Mouse (Mus musculus): Measurements from ENCODE around the gene Vmn1r18. TPM values are rescaled to one million over a fixed set of nuclear protein-coding genes. Genes with fewer than 3 reads are reported as not detected.
"Not testable (repeated sequence)": the region's sequence is repeated elsewhere in the genome, so short reads cannot be mapped to it uniquely, and the experiment has no call there.

Vmn1r18 gene
- polyA plus RNA-seq (2015; fragmentation: Nextera tagmentation; extraction: Ambion mirVana): not detected in 2 replicates

DNA sequence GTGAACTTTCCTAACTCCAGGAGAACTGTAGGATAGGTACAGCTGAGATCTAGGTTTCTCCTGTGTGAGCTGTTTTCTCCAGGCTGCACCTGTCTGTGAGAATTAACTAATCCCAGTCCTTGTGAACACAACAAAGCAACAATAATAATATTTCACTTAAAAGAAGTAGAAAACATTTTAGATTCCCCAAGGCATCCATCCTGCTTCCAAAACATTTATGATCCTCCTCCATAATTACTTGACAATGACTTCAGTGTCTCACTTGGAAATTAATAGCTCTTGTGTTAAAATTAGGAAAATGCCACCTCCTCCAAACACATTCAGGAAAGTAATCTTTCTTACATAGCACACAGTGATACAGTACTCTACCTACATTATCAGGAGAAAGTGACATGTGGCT lies at the start of gene Vmn1r18:
Gene Vmn1r18, minus strand, starts transcription at position 101 of the 400 bp plus-strand sequence.
- Histone ChIP-seq H3K9ac (no peak within 1 kb of the TSS), H3K27ac (no peak within 1 kb of the TSS), H3K4me1 (no peaks in the 10 kb centered on the region), H3K4me3 (no peak within 1 kb of the TSS), H3K36me3 (no peaks in the 10 kb centered on the region), H3K4me2 (no peak within 1 kb of the TSS), H3K9me3 (no peaks in the 10 kb centered on the region), H3K27me3 (no peaks in the 10 kb centered on the region)
- no peak for ATAC-seq (ENCODE audit: insufficient number of reproducible peaks, low FRiP score, low TSS enrichment, low read depth)

DNA sequence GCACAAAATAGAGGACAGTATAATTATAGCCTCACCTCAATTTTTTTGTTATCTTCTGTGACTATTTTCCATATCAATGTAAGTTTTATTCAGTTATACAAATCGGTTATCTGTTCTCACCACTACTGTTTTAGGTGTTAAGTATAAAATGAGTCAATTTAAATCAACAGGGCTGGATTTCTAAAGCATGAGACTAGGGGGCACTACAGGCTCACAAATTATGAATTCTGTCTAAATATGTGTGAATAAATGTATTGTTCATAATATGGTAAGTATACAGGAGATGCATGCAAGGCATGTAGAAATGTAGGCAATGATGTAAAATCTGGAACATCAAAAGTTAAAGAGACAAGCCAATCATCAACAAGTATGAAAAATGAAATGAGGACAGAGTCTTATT lies 35.6 kb upstream of the Vmn1r18 start:
- ATAC-seq (ENCODE audit: insufficient number of reproducible peaks, low FRiP score, low TSS enrichment, low read depth): no peak
- Histone ChIP-seq H3K4me1 (no peaks in the 10 kb centered on the region), H3K4me2 (no peak overlapping the region), H3K9me3 (no peaks in the 10 kb centered on the region), H3K36me3 (no peaks in the 10 kb centered on the region), H3K4me3 (no peak overlapping the region), H3K27ac (no peak overlapping the region), H3K27me3 (no peaks in the 10 kb centered on the region), H3K9ac (no peak overlapping the region)
- WGBS: 81% methylated on average over 1 of the region's 1 CpGs

DNA sequence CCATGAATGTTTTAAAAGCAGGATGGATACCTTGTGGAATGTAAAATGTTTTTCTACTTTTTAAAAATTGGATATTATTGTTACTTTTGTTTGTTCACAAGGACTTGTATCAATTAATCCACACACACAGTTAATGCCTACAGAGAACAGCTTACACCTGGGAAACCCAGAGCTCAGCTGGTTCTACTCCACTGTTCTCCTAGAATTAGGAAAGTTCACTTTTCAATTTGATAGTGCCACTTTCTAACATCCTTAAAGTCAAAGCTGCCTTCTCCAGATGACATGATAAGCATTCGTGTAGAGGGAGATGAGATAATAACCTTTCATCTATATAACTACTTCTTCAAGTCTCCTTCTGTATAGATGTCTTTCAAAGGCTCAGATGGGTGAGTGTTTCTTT lies 33.0 kb upstream of the Vmn1r18 start, which contains the start of gene Vmn1r20:
Gene Vmn1r20, plus strand, starts transcription at position 301 of the 400 bp plus-strand sequence.
- ATAC-seq (ENCODE audit: insufficient number of reproducible peaks, low FRiP score, low TSS enrichment, low read depth): no peak
- H3K4me3 ChIP-seq: no peak within 1 kb of the TSS
- no peak within 1 kb of the TSS for H3K27ac ChIP-seq
- 60% methylated on average over 1 of the region's 1 CpGs for WGBS
- H3K9ac ChIP-seq: no peak within 1 kb of the TSS
- no peaks in the 10 kb centered on the region for H3K4me1 ChIP-seq
- H3K27me3 ChIP-seq: no peaks in the 10 kb centered on the region
- no peak within 1 kb of the TSS for H3K4me2 ChIP-seq
- no peaks in the 10 kb centered on the region for H3K9me3 ChIP-seq
- no peaks in the 10 kb centered on the region for H3K36me3 ChIP-seq

DNA sequence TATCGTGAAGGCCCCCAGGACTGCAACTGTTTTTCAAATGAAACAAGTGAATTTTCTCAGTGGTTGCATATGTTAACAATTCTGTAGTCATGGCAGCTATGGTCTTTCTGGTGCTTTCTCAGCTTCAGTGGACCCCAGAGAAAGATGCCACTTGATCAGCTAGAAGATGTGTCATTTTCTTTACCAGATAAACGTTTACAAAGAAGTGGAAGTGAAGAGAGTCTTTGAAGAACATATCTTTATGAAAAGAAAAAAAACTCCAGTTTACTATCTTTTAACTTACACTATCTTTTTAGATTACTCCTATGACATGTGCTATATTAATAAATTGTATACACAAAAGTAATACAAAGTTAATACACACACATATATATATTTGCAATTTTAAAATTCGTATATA lies 7.9 kb upstream of the Vmn1r18 start, which contains the start of gene Vmn1r19:
Gene Vmn1r19, plus strand, starts transcription at position 301 of the 400 bp plus-strand sequence.
- not testable (repeated sequence) for H3K27me3 ChIP-seq; H3K36me3 ChIP-seq; H3K9ac ChIP-seq; H3K4me3 ChIP-seq; H3K9me3 ChIP-seq; H3K4me2 ChIP-seq; H3K4me1 ChIP-seq; ATAC-seq (ENCODE audit: insufficient number of reproducible peaks, low FRiP score, low TSS enrichment, low read depth); H3K27ac ChIP-seq
- 64% methylated on average over 3 of the region's 3 CpGs for WGBS

DNA sequence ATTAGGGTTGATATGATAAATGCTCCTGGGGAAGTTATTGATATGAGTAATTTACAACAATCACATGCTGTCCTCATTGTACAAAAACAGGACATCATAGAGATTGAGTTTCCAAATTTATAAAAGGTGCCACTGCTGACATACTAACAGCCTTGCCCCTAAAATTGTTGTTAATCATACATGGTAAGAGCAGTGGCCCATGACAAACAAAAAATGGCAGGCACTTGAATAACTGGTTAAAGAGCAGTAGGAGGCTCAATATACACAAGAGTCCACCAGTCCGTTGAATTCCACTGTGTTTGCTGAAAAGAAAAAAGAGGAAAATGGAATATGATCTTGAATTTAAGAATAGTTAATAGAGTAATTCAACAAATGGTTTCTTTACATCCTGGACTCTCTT lies 28.1 kb downstream of the Vmn1r18 start:
- no peaks in the 10 kb centered on the region for H3K36me3 ChIP-seq

DNA sequence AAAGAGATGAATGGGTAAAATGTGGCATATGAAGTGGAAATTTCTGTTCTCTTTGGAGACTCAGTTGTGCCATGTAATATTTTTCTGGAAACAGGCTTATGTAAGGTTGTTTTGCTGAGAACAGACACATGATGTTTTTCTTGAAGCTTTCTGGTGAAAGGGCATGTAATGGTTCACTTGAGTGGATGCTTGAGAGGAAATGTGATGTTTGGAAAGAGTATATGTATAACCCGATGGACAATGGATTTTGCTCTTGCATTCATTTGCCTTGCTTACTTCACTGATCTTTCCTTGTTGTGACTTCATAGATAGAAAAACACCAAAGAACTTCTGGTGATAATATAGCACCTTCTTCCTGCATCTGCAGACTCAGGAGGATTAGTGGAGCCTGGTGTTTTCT lies 29.7 kb downstream of the Vmn1r18 start:
- H3K27me3 ChIP-seq; H3K9me3 ChIP-seq; H3K9ac ChIP-seq; H3K36me3 ChIP-seq; ATAC-seq (ENCODE audit: insufficient number of reproducible peaks, low FRiP score, low TSS enrichment, low read depth); H3K4me2 ChIP-seq; H3K4me3 ChIP-seq; H3K27ac ChIP-seq; H3K4me1 ChIP-seq: not testable (repeated sequence)
- 93% methylated on average over 1 of the region's 1 CpGs for WGBS

More for the DNA sequence above, 28.1 kb downstream of the Vmn1r18 start:
- no peak overlapping the region for H3K4me3 ChIP-seq
- H3K27ac ChIP-seq: no peak overlapping the region
- H3K27me3 ChIP-seq: no peaks in the 10 kb centered on the region
- no peak for ATAC-seq (ENCODE audit: insufficient number of reproducible peaks, low FRiP score, low TSS enrichment, low read depth)
- H3K9me3 ChIP-seq: no peaks in the 10 kb centered on the region
- WGBS: 84% methylated on average over 1 of the region's 1 CpGs
- no peaks in the 10 kb centered on the region for H3K4me1 ChIP-seq
- H3K9ac ChIP-seq: no peak overlapping the region
- H3K4me2 ChIP-seq: no peak overlapping the region

DNA sequence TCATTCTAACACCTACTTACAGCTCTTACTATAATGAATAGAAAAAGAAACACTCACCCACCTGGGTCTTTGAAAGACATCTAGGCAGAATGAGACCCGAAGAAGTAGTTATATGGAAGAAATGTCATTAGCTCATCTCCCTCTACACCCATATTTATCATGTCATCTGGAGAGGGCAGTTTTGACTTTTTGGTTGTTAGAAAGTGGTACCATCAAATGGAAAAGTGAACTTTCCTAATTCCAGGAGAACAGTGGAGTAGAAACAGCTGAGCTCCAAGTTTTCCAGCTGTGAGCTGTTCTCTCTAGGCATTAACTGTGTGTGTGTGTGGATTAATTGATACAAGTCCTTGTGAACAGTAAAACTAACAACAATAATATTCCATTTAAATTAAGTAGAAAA lies 32.0 kb downstream of the Vmn1r18 start, which contains the start of gene Vmn1r17:
Gene Vmn1r17, minus strand, starts transcription at position 101 of the 400 bp plus-strand sequence.
- no peak for ATAC-seq (ENCODE audit: insufficient number of reproducible peaks, low FRiP score, low TSS enrichment, low read depth)
- WGBS: 82% methylated on average over 1 of the region's 1 CpGs
- Histone ChIP-seq H3K27me3 (no peaks in the 10 kb centered on the region), H3K4me2 (no peak within 1 kb of the TSS), H3K27ac (no peak within 1 kb of the TSS), H3K9me3 (no peaks in the 10 kb centered on the region), H3K4me1 (no peaks in the 10 kb centered on the region), H3K36me3 (no peaks in the 10 kb centered on the region), H3K9ac (no peak within 1 kb of the TSS), H3K4me3 (no peak within 1 kb of the TSS)

DNA sequence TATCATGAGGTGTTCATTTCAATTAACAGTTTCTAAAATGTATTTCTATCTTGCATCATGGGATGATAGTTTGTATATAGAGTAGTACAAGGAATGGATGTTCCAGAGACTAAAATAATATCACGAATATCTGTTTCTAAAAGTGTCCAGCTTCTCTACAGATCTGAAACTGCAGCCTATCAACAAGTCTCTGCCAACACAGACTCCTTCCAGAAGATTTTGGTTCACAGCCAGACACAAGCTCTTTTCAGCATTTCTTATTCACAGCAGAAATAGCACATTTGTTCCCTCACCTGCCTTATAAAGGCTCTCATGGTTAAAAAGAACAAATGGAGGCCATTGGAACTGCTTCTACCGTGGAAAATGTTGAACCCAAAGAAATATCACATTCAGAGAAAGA lies 38.7 kb downstream of the Vmn1r18 start:
- H3K4me3 ChIP-seq: no peak overlapping the region
- no peaks in the 10 kb centered on the region for H3K36me3 ChIP-seq
- H3K27ac ChIP-seq: no peak overlapping the region
- no peak overlapping the region for H3K9ac ChIP-seq
- H3K4me2 ChIP-seq: no peak overlapping the region
- H3K9me3 ChIP-seq: no peaks in the 10 kb centered on the region
- no peaks in the 10 kb centered on the region for H3K27me3 ChIP-seq
- H3K4me1 ChIP-seq: no peaks in the 10 kb centered on the region
- WGBS: 70% methylated on average over 2 of the region's 2 CpGs
- ATAC-seq (ENCODE audit: insufficient number of reproducible peaks, low FRiP score, low TSS enrichment, low read depth): no peak

DNA sequence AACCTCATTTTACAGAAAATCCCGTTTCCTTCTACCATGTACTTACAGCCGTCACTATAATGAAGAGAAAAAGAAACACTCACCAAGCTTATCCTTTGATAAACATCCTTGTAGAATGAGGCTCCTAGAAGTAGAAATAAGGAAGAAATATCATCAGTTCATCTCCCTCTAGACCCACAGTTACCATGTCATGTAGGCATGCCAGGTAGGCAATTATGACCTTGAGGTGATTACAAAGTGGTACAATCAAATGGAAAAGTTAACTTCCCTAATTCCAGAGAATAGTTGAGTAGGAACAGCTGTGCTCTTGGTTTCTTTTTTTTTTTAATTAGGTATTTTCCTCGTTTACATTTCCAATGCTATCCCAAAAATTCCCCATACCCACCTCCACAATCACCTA lies 66.2 kb downstream of the Vmn1r18 start, which contains the start of gene Vmn1r16:
Gene Vmn1r16, minus strand, starts transcription at position 101 of the 400 bp plus-strand sequence.
- no peak for ATAC-seq (ENCODE audit: insufficient number of reproducible peaks, low FRiP score, low TSS enrichment, low read depth)
- 74% methylated on average over 3 of the region's 3 CpGs for WGBS
- H3K4me3 ChIP-seq: no peak within 1 kb of the TSS
- H3K36me3 ChIP-seq: no peaks in the 10 kb centered on the region
- no peak within 1 kb of the TSS for H3K9ac ChIP-seq
- H3K27ac ChIP-seq: no peak within 1 kb of the TSS
- H3K4me1 ChIP-seq: no peaks in the 10 kb centered on the region
- H3K9me3 ChIP-seq: no peaks in the 10 kb centered on the region
- no peaks in the 10 kb centered on the region for H3K27me3 ChIP-seq
- no peak within 1 kb of the TSS for H3K4me2 ChIP-seq

Other genes starting within 250 kb of the Vmn1r18 start
- gene Vmn1r12, start 238.9 kb downstream of the Vmn1r18 start, polyA plus RNA-seq (2015; fragmentation: Nextera tagmentation; extraction: Ambion mirVana): not detected in 2 replicates
- gene Vmn1r13, start 192.5 kb downstream of the Vmn1r18 start, polyA plus RNA-seq (2015; fragmentation: Nextera tagmentation; extraction: Ambion mirVana): not detected in 2 replicates
- gene Vmn1r14, start 164.1 kb downstream of the Vmn1r18 start, polyA plus RNA-seq (2015; fragmentation: Nextera tagmentation; extraction: Ambion mirVana): not detected in 2 replicates
- not detected in 2 replicates for gene Vmn1r15, start 137.8 kb downstream of the Vmn1r18 start, polyA plus RNA-seq (2015; fragmentation: Nextera tagmentation; extraction: Ambion mirVana)
- gene Vmn1r16, start 66.3 kb downstream of the Vmn1r18 start, polyA plus RNA-seq (2015; fragmentation: Nextera tagmentation; extraction: Ambion mirVana): not detected in 2 replicates
- gene Vmn1r17, start 32.1 kb downstream of the Vmn1r18 start, polyA plus RNA-seq (2015; fragmentation: Nextera tagmentation; extraction: Ambion mirVana): not detected in 2 replicates
- gene Vmn1r19, start 8.0 kb upstream of the Vmn1r18 start, polyA plus RNA-seq (2015; fragmentation: Nextera tagmentation; extraction: Ambion mirVana): not detected in 2 replicates
- gene Vmn1r20, start 33.1 kb upstream of the Vmn1r18 start, polyA plus RNA-seq (2015; fragmentation: Nextera tagmentation; extraction: Ambion mirVana): not detected in 2 replicates
- gene Ppm1k, start 139.7 kb upstream of the Vmn1r18 start, polyA plus RNA-seq (2015; fragmentation: Nextera tagmentation; extraction: Ambion mirVana): 3.2 and 4.5 TPM in 2 replicates
- 3.0 and 3.8 TPM in 2 replicates for gene Herc6, start 185.2 kb upstream of the Vmn1r18 start, polyA plus RNA-seq (2015; fragmentation: Nextera tagmentation; extraction: Ambion mirVana)